Mouse (Mus musculus): ENCODE measurements around the gene Hsf2bp.

Hsf2bp gene

DNA sequence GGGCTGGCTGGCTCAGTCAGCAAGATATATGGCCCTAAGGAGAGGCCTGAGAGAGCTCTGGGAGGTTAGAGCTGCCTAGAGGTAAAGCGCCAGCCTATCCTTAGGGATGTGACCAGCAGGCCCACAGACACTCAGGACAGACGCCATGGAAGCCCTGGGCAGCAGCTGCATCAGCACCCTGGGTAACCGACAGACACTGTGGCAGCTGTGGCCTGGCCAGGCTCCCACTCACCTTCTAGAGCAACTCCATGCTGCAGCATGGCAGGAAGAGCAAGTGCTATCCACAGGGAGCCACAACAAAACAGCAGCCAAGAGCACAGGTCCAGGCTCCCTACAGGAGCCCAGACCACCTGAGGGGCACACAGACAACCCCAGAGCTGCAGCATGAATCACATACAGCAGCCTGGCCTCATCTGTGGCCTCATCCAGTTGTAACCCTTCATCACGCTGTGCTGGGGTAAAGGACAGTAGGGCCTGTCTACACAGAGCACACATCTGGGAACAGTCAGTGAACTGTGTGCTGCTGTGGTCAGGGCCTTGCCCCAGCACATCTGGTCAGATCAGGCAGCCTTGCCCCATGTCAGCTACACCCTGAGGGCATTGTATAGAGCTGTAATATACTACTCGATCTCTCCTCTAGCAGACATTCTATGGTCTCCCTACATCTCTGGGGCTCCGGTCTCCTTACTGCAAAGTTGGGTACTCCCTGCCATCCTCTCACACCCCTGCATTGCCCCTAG lies 100.9 kb downstream of the Hsf2bp start:
- peak; percentile 10 for DNase-seq

DNA sequence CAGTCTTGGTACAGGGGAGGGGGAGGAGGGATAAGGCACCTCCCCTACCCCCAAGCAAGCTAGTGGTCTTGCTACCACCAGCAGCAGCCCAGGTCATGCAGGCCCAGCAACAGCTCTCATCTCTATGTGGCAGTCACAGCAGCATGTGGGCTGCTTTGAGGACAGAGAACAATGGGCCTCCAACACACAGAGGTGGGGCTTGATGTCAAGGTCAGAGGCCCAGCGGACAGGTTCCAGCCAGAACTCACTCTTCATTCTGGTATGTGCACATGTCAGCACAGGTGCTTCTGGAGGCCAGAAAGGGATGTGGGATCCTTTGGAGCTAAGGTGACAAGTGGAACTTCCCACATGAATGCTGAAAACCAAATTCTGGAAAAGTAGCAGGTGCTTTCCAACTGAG lies 102.2 kb downstream of the Hsf2bp start:
- DNase-seq, result peak; percentile 11

DNA sequence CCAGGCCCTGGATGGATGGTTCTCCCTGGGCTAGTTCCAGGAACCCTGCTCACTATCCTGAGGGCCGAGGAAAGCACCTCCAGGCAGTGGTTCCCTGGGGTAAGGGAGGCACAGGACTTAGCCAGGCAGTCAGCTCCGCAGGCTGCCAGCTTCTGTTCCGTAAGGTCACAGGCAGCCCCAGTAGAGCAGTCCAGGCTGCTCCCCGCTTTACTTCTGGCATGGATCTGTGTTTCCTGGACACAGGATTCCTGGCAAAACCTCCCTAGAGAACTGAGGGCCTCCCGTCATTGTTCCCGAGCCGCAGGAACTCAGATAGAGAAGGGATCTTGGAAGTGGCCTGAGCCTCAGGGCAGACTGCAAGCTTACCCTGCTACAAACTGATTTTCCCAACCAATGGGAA lies 104.7 kb downstream of the Hsf2bp start:
- DNase-seq, result peak; percentile 58

DNA sequence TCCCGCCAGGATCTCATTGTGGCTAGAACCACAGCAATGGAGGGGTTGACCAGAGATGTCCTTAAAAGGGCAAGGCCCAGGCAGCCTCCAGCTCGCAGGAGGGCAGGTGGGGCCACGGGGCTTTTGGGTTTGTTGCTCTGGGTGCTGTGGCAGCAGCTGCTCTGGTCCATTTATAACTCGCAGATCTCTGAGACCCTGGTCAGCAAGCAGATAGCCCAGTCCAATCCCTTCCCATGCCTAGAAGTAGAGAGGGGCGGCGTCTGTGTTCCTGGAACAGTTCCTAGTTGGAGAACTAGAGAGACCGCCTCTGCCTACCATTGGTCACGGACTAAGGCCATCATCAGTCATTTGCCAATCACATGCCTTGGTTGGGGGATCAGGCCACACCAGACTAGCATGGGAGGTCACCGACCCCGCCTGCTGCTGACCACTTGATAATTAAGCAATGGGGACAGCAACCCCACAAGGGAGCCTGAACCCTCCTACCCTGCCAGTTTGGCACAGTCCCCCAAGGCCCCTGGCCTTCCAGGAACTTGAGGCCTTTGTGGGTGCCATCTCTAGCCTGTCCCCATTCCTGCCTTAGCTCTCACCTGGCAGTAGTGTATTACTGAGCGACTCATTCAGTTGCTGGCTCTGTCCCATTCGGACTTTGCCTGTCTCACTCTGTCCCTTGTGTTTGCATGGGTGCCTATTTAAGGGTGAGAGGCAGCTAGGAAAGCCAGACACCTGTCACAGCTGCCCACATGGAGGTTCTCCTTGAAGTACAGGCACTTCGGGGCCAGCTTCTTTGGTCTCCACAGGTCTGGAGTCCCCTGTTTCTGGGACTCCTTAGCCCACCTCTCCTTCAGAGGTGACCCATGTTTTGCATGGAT lies 106.1 kb downstream of the Hsf2bp start:
- DNase-seq, result no peak

DNA sequence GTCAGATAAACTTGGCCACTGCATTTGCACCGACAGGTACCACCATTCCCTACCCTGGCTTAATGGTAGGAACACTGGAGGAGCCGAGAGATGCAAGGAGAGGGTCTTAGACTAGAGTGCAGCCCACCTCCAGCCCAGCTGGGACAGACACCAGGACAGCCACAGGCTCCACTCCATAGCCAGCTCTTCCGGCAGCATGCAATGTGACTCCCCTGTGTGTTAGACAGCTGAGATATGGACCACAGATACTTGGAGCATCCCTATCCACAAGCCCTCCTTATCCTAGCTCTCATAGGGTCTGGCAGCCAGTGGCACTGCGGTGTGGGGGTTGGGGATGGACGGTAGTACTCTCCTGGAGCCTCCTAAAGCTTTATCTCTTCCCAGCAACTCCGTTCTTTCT lies 107.1 kb downstream of the Hsf2bp start:
- no peak for DNase-seq

DNA sequence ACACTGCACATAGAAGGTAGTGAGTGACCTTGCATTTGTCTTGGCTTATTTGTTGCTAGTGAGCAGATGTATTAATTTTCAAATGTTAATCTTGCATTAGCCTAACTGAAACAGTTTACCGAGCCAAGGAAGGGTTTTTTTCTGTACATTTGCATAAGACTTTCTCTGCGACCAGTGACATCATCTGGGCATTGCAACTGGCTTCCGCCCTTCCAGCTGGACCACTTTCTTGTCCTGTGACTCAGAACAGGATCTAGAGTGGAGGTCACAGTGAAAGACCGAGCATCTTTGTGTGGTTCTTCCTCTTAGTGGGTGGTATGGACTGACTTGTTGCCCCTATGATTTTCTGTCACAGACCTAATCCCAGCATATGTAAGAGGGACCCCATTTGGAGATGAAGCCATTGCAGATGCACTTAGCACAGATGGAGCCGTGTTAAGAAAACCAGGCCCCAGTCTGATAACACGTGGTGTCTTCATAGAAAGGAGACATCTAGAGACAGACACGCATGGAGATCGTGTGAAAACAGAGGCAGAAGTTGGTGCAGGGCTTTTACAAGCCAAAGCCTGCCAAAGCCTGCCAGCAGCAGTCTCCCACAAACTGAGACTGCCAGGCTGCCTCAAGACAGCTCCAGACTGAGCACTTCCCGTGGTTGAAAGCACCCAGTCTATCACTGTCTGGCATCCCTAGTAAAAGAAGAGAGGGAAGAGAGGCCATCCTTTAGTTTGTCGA lies 108.1 kb downstream of the Hsf2bp start:
- DNase-seq, result no peak

DNA sequence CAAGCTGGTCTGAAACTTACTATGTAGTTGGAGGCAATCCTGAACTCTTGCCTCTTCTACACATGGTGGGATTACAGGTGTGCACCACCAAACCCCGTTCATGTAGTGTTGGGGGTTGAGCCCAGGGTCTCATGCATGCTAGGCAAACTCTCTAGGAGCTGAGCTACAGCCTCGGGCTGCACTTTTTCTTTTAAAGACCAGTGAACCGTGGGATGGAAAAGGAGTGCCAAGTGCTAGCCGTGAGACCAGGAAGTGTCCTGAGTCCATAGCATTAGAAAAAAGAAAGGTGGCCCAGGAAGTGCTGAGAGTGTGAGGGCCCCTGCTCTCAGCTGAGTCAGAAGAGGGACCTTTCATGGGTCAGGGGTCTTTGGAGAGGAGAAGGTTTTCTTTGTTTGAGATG lies 111.9 kb downstream of the Hsf2bp start:
- no peak for DNase-seq

DNA sequence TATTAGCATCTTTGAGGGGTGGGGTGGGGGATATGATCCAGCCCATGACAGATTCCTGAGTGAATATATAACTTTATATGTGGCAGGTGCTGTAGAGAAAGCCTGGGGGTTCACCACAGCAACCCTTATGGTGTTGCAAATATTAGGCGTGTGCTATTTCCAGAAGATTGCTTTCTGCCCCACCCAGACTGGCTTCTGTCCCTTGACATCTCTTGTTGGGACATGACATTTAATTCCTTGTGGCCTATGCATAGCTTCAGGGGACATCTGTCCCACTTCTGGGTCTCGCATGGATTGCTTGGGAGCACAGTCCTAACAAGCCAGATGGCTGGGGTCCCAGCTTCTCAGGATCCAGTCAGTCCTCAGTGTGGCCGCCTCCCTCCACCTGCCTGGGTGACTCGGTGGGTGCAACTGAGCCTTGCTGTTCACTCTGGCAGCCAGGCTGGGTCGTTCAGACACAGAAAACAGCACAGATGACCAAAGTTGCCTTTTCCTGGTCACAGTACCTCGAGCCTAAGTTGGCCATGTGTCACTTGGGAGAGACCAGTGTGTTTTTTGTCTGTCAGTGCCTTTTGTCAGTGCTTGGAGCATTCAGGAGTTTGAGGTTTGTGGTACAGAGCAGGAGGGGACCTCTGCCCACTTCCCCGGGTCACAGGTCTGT lies 112.7 kb downstream of the Hsf2bp start:
- no peak for DNase-seq

DNA sequence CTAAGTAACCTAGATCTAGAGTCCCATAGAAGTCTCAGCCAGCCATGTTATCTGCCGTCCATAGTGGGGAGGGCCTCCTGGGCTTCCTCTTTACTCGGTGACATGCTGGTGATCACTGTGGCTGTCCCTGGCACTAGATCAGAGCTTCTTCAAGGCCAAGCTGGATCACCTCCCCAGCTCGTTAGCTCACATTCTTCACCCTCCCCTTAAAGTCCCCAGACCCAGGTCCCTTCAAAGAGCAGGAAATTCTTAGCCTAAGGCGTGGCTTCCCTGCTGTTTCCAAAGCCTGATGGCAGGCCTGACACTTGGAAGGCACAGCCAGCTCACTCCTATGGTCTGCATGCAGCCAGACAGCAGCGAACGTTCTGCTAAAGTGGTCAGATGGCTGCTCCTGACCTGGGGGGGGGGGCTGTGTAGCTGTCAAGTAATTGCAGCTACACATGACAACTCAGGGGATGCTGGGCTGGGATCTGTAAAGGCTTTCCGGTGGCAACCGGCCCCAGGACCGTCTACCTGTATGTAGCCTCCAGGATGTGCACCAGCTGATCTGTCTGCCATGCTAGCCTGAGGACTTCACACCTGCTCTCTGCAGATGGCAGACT lies 115.5 kb downstream of the Hsf2bp start:
- peak; percentile 51 for DNase-seq

DNA sequence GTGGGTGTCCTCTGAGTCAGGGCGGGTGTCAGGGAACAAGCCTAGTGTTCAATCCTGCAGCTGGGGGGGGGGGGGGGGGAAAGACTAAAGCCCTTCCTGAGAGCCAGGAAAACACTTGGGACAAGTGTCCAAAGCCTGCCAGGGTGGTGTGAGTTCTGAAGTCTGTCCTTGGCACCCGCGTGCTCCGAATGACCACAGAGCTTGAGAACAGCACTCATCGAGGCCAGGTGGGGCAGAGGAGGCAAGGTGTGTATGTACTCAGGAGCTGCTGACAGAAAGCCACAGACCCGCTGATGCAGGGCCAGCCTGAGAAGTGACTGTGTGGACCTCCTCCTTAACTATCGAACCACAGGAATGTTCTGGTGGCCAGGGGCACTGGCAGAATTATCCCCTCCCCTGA lies 116.5 kb downstream of the Hsf2bp start:
- no peak for DNase-seq

DNA sequence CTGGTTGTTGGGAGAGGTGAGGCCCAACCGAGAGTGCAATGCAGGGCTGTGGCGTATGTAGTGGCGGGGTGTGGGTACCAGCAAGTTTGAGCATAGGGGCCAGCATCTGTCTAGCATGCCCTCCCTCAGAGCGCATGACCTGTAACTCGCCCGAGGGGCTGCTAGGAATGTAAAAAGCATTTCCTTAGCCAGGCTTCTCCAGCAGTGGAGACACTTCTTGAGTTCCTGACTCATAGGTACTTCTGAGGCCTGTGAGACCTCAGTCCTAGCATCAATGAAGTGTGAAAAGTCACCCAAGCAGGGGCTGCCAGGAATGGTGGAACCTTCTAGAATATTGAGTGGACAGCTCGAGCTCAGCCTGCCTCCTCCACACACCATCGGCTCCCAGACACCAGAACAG lies 117.8 kb downstream of the Hsf2bp start:
- no peak for DNase-seq

DNA sequence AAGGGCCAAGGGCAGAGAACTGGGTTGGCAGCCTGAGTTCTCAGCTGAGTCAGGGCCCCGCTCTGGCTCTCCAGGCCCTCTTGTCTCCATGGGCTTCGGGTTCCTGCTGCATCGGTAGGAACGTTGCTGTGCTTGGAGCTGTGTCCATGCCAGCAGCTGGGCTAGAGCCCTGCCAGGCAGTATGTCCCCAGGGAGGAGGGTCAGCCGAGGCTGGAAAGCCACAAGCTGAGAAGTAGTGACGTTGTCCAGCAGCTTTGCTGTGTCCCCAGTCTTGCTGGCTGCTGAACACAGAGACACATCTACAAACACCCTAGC lies 119.7 kb downstream of the Hsf2bp start:
- peak; percentile 56 for DNase-seq

DNA sequence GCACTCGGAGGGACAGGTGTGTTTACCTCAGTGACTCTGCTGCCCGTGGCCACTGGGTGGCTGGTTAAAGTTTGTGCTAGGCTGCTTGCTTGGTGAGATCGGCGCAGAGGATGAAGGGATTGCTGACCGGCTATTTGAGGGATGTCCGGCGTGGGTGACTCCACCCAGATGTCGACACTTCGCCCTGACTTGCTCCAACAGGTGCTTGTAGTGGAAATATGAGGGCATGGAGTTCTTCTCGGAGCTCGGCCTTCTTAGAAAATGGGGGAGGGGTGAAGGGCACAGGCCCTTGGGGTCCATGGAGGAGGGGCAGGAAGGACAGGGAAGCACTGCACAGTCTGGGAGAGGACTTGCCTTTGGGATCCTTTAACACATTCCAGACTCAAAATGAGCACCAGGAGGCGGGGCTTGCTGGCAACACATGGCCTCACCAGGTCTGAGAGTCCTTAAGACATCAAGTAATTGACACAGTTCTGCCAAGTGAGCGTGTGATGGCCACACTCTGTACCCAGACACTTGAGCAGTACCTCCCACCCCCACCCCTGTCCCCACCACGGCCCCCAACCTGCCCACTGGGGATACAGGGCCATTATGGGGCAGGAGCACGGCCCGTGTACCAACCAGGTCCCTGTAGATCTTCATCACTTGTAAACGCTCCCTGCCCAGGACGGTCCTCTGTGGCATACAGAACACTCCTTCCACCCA lies 120.2 kb downstream of the Hsf2bp start:
- peak; percentile 53 for DNase-seq

DNA sequence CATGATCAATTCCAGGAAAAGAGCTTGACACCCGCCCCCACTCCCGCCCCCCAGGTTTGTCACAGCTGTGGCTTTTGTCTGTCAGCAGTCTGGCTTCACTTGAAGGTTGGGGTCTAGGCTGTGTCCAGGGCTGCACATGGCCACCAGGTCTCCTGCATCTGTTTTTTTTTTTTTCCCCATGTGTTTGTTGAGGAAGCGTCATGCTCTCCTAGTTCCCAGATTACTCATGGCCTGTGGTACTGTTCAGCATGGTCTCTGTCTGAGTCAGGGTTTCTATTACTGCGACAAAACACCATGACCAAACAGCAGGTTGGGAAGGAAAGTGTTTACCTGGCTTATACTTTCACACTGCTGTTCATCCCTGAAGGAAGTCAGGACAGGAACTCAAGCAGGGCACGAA lies 121.8 kb downstream of the Hsf2bp start:
- no peak for DNase-seq

DNA sequence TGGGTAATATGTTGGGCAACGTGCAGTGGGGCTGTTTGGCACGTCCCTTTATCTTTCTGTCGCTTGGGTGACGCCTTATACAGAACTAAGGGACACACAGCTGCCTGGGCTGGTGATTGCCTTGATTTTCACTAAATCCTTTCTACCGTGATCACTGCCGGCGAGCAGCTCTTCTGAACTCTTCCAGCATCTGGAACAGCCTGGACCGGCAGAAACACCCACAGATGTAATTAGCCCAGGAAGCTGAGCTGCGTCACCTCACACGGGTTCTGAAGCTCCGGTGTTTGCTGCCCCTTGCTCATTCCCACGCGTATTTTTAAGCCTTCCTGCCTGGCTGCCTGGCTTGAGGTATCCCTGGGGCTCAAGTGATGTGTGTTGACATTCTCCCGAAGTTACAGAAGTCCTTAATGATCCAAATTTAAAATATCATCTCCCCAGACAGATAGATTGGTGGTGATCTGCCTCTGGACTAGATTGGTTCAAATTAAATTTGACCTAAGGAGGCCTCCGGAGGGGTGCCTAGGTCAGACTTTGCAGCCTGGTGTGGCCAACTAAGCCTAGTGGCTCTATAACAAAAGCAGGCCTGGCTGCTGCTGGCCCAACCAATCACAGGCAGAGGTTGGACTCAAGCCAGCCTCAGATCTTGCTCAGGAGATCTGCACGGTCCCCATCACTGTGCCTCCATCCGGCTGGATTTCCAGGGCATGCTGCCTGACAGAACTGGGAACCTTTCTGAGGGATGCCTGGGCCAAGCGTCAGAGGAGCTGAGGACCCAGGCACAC lies 123.1 kb downstream of the Hsf2bp start:
- DNase-seq, result peak; percentile 59

DNA sequence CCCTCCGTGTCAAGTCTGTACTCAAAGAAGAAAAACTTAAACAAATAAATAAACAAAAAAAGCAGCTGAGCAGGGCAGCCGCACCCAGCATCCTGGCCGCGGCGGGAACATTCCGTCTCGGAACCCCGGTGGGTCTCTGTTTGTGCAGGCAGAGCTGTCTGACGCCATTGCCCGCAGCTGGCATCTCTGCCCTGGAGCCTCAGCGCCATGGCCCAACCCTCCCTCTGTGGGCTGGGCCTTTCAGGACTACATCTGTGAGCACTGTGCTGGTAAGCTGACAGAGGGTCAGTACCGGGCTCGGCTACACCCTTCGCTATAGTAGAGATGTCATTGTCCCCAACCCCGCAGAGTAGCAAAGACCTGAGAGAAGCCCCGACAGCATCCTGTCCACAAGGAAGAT lies 123.8 kb downstream of the Hsf2bp start:
- no peak for DNase-seq

DNA sequence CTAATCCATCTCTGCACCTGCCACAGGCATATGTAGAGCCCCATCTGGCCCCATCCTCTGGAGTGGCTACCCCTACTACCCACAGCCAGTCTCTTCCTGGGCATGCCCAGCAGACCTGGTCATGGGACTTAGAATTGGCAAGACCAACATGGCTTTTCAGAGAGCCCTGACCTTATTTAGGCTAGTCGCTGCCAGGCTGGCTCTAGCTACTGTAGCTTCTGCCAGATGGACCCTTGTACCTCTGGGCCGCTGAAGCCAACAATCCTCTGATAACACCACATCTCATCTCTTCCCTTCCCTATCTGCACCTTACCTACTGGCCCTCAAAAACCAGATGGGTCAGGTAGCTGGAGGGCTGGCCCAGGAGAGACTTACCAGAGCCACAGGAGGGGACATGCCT lies 127.2 kb downstream of the Hsf2bp start:
- no peak for DNase-seq

DNA sequence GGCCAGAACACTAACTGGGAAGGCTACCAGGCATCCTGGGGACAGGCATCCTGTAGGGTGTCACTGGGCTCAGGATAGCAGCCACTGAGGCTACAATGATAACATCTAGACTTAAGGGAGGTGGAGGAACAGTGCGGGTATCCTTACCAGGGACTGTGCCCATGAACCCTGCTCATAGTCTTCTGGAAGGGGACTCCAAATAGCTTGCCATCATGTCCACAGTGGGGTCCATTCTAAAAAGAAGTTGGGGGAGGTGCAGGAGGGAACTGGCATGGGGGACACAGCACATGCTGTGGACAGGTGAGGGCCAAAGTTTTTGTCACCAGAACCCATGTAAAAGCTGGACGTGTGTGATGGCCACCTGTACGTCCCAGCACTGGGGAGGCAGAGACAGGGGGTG lies 129.7 kb downstream of the Hsf2bp start:
- peak; percentile 3 for DNase-seq

DNA sequence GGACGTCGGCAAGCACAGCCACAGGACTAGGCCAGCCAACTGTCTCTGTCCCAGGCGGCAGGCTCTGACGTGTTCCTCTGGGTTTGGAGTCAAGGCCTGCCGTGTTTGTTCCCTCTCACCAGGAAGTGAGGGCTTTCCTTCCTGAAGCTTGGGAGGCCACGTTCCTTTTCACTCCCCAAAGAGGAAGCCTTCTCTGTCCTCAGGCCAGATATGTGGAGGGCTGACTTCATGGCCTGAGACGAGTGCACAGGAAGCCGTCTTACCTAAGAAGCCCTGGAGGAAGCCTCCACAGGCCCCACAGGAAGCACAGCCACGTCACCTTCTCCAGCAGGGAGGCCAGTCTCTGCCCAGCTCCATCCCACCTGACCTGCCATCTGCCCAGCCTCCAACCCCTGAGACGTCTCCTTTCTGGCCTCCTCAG lies 130.3 kb downstream of the Hsf2bp start:
- peak; percentile 73 for DNase-seq

DNA sequence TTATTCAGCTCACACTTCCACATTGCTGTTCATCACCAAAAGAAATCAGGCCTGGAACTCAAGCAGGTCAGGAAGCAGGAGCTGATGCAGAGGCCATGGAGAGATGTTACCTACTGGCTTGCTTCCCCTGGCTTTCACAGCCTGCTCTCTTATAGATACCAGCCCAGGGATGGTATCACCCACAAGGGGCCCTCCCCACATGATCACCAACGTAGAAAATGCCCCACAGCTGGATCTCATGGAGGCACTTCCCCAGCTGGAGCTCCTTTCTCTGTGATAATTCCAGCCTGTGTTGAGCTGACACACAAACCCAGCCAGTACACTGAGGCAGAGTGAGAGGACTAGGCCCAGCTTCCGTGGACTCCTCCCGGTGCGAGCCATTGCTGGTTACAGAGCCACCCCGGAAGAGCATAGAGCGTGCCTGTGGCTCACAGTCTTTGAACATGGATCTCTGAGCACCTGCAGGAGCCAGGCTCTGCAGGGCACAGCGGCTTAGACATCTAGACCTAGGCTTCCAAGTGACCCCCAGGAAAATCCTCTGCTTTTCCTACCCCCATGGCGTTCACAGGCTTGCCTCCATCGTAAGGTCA lies 130.9 kb downstream of the Hsf2bp start:
- DNase-seq, result peak; percentile 5

DNA sequence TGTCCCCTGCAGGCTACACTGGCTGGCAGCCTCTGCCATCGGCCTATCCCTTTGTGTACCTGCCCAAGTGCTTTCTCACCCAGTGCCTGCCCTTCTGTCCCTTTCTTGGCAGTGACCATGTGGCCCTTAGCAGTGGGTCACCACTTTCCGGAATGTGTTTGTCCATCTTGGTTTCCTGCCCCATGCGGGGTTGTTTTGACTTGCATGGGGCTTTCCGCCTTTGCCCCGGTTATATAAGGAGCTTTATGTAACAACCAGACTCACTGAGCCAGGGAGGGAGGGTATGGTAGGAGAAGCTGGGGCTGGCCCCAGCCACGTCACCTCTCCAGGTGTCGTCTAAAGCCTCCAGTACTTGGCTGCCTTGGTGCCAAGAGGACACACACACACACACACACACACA lies 132.1 kb downstream of the Hsf2bp start:
- DNase-seq, result peak; percentile 36

All from kidney, postnatal 10 days (tissue).